Mouse (Mus musculus): ENCODE results near the gene Tsc22d3.
"Not testable (repeated sequence)": the region's sequence is repeated elsewhere in the genome, so short reads cannot be mapped to it uniquely, and the experiment has no call there.

The Tsc22d3 gene

DNA sequence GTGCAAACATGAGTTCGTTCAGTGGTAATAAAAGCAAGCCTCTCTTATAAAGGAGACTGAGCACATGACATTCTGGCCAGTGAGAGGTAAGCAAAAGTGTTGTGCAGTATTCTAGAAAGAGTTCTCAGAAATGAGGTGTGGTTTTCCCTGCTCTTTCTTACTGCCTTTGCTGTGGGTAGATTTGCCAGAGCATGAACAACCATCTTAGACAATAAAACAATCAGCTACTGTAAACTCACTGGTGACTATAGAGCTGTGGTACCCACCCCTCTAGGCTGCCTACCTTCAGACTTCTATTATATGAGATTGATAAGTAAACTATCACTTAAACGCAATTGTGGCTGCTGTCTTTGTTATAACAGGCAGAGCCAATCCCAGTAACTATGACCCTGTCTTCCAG, 69.1 kb downstream of the Tsc22d3 start:
- in situ Hi-C loops (cut with MboI, MseI), result no loop called here

DNA sequence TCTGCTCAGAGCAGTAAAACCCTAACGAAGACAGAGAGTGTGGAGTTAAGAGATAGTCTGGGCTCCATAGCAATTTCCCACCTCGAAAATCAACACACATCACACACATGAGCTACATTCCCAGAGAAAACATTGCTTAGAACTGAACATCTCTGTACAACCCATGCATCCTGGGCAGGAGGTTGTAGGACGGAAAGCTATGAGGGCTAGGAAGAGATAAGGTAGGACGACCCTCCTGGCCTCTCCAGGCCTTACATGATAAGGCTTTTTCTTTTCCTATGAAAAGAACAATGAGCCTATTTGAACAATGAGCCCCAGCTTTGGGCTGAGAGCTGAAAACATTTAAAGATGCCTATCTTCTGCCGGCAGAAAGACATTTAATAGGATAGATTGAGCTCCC, 69.8 kb downstream of the Tsc22d3 start:
- in situ Hi-C loops (cut with MboI, MseI), result no loop called here

DNA sequence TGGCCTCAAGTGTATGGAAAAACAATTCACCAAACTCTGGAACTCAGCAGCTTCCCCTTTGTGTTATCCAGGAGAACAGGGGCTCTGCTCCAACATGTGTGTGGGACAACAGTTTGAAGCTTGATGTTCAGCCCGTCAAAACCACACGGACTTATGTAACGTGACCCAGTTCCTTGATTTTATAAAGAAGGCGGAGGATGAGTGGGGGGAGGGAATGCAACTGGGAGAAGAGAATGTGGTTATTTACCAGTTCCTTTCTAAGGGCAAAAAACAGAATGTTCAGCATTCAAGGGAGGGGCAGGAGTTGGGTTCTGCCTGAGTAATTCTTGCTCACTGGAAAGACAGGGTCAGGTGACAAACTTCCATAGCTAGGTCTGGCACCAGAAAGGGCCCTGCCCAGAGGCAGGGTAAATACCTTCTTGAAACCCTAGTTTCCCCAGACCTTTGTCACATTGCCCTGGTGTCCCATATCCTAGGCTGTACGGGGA, 71.3 kb downstream of the Tsc22d3 start:
- in situ Hi-C loops (cut with MboI, MseI), result no loop called here

DNA sequence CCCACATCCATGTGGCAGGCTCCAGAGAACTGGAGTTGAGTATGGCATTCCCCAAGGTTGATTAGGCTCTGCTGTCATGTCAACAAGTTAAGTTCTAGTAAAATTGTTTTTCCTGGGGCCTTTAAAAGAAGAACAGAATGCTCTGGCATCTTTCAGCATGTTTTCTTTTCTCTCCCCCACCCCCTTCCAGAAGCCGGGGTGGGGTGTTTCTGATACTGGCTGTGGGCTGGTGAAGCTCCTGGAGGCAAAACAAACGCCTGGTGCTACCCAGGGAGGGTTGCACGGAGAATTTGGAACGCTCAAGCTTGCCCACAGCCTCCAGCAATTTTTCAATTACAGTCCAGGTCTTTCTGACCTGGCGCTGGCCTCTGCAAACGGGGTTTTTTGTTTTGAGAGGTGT, 73.2 kb downstream of the Tsc22d3 start:
- in situ Hi-C loops (cut with MboI, MseI), result no loop called here

DNA sequence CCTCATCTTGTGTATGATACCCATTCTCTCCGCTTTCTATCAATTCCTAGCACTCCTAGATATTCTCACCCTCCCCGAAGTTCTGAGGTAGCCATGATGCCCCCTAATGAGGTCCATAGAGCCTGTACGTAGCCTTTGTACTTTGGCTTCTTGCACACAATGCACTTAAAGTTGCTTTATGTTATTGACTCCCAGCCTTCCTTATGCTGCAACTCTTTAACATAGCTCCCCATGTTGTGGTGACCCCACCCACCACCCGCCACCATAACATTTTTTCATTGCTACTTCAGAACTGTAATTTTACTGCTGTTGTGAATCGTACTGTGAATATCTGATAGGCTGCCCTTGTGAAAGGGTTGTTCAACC, 74.2 kb downstream of the Tsc22d3 start:
- in situ Hi-C loops (cut with MboI, MseI), result no loop called here

DNA sequence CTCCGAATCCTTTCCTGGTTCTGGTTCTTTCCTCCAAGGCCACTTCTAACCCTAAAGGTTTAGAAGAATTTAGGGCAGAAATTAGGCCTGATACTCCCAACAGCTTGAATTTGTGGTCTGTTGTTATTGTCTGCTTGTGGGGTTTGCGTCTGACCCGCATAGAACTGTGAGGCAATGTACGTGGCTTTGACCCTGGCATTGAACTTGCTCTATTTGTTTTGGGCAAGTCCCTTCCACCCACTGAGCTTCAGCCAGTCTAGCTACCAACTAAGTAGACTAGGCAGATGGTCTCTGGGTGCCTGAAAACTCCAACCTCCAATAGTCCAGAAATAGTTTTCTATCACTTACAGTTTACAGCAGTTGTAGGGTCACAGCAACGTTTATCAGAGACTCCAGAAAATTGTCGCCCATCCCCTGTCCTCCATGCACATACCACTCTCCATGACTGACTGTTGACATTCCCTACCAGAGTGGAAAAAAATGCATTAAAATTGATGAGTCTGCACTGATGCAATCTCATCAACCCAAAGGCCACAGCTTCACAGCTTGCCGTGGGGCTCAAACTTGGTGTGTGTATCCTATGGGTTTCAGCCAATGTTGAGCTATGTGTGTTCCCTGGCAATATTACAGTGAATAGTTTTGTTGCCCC, 74.7 kb downstream of the Tsc22d3 start:
- in situ Hi-C loops (cut with MboI, MseI), result no loop called here

DNA sequence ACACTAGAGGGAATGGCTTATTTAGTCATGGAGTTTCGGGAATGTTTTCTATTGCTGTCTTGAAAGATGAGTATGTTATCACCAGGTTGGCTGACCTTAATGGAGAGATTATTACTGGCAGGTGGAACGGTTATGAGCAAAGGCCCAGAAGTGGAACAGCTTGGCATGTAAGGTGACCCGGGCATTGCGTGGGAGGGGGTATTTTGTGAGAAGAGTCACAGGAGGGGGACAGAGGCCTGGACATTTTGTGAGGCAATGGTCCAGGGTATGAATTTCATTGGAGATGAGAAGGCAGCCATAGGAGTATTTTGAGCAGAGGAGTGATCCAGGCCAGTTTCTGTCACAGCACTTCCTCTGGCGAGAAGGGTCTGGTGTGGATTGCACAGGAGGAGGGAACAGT, 76.2 kb downstream of the Tsc22d3 start:
- in situ Hi-C loops (cut with MboI, MseI), result no loop called here

DNA sequence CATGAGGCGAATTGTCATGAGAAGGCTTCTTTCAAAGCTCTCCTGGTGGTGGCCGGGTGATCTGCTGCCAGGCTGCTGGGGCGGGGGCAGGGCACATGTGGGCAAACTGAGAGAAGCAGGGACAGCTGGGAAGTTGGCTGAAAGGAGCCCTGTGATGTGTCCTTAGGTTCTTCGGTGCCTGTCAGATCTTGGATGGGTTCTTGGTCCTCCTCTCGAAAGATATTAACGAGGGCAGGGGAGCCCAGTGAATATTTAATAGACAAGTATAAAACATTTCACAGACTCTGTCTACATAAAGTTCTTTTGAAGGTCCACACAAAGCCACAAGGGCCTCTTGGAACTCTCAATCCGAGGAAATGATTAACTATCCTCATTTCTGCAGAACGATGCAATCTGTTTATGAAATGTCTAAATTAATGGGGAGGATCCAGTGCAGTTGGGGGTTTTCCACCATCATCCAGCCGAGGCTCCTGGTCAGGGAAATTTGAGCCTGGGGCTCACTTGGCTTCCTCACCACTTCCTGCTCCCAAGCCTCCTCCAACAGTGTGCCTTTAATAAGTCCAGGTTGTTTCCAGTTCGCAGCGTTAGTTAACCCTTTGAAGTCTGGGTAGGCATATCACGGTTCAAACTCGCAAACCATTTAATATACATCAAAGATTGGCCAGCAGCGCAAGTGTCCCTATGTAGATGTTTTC, 78.2 kb downstream of the Tsc22d3 start:
- in situ Hi-C loops (cut with MboI, MseI), result no loop called here

DNA sequence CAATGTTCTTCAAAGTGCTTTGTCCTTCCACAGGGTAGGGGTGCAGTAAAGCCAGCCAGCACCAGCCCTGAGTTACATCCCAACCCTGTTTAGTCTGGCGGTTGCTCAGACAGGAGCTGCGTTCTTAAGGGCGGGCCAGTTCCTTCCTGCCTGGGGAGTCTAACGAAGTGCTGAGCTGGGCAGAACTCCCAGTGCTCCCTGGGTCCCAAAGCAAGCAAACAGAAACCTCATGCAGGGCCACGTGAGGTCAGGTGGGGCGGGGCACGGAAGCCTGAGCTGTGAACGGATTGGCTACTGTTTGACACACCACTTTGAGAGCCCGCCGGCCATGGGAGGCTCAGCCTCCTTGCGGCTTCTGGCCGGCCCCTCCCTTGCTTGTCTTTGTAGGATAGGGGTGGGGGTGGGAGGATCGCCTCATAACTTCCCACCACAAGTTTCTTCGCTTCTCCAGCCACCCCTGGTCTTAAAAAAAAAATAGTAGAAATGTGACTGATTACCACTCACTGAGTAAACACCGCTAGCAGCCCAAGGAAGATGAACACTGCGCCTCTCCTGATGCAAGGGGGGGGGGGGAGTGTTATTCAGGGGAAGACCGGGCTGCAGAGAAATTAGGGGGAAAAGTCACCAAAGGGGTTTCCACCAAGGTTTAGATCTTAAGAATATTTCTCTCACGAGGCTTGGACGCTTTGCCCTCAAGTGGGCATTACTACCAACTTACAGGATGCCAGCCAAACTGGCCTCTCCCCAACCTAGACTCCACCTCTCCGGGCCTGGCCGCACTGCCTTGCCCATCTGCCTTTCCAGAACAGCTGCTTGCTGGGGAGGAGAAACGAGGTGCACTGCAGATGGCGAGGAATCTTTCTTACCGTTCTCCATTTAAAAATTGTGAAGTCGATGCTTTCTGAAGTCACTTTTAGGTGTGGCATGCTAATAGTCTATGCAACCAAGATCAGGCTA, 80.0 kb downstream of the Tsc22d3 start:
- in situ Hi-C loops (cut with MboI, MseI), result no loop called here

DNA sequence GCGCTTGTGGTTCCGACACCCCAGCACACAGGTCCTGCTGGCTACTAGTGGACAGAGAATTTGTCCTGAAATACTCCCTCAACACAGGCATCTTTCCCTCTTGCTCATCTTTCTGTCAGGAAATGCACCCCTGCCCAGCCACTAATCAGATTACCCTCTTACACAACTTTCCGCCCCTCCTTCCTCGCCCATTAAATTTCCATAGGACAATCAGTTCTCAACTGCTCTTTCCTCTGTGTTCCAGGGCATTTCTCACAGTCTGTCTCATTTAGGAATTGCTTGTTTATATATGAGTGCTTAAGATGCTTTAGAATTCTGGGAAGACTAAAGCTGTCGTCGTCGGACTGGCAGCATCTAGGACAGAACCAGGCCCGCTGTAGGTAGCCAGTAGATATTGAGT, 82.1 kb downstream of the Tsc22d3 start:
- in situ Hi-C loops (cut with MboI, MseI), result no loop called here

DNA sequence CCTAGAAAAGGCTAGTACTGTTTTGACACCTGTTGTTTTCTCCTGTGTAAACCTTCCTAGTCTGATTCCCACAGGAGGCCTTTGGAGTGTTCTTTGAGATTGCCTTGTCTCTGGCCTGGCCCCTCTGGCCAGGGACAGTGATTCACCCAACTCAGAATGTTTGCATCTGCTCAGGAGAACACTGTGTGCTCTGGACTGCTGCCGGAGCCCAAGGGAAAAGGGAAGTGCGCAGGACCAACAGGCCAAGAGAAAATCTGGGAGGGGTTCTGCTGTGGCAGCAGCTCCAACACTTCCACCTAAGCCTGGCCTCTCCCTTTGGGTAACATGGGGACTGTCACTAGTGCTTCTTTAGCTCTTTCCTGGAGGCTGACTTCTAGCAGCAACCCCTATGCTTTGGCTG, 87.1 kb downstream of the Tsc22d3 start:
- in situ Hi-C loops (cut with MboI, MseI), result no loop called here

DNA sequence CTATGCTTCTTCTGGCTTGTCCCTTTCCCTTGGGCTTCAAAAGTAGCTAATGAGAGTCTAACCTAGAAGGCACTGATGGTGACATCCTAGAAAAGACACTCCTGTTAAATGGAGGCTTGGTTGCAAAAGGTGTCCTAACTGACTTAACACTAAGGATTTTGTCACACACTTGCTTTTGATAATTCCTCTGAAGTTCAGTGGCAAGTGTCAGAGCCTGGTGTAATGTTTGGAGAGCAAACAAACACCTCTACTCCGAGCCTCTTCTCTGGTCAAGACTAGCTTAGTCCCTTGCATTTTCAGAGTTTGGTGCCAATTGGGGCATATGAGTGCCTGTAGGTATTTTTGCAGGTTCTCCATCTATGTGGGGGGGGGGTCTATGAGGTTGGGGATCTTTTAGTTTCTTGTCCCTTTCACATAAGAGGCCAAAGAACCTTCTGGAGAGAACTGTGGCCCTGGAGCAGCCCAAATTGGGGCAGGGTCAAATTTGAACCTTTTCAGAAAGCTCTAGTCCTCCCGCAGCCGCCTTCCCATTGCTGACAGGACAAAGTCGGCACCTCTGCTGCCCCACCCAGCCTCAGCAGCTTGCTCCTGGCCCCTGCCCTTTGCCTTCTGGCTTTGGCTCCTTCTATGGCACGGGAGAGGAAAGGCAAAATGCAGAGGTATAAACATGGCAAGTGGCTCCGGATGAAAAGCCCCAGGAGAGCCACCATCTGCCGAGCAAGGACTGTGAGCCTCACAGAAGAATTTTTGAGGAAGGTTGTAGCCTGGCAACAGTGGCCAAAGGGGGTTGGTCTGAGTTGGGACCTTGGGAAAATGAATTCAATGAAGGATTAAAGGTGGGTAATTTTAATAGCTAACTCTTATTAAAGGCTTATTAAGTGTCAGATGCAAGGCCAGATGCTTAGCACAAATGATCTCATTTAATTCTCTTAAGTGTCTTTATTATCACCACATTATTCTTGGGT, 88.5 kb downstream of the Tsc22d3 start:
- in situ Hi-C loops (cut with MboI, MseI), result no loop called here

DNA sequence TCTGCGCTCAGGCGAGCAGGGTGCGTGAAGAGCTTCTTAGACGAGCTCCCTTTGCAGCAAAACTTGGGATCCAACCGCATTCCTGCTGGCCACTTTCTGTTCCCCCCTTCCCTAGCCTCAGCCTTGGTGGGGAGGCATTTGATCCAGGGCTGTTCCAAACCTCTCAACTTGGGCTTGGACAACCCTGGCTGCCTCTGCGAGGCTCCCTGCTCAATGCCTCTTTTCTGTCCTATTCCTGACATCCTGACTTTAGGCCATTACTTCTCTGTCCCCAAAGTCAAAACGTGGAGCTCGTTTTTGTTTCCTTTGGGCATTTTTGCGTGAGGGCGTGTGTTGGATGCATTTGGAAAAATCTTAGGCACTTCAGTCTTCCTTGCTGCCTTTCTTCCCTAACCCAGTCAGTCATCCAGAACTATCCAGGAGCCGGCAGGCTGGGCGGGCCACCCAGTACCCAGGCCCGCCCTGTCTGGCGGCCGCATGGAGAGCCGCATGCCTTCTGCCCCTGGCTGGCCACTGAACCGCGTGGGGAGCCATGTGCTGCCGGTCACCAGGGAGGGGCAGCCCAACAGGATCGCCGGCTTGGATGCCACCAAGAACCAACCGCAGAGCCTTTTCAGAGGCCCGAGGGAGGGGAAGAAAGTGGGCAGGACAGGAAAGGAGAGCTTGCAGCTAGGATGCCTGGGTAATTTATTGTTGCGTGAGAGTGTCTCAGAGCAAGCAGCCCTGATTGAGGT, 89.6 kb downstream of the Tsc22d3 start:
- in situ Hi-C loops (cut with MboI, MseI), result no loop called here

DNA sequence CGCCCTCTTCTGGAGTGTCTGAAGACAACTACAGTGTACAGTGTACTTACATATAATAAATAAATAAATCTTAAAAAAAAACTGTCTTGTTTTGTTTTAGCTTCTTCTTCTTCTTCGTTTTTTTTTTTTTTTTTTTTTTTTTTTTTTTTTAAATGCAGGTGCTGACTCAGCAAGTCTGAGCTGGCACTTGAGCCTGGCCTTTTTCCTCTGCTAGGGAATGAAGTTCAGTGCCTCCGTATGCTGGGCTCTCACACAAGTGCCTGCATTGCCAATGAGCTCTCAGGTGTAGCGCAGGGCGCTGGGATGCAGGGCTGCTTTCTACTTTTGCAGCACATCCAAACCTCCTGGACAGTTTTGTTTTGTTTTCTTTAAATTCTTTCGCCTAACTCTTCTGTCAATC, 90.6 kb downstream of the Tsc22d3 start:
- in situ Hi-C loops (cut with MboI, MseI), result no loop called here

DNA sequence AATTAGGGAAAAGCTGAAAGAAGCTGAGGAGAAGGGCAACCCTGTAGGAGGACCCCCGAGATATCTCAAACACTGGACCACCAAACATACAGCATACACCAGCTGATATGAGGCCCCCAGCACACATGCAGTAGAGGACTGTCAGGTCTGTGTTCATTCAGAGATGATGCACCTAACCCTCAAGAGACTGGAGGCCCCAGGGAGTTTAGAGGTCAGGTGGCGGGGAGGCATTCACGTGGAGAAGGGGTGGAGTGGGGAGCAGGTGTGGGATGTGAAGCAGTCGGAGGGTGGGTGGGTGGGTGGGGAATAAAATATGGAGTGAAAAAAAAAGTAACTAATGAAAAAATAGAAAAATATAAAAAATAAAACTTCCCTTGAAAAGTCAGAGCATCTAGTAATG, 91.7 kb downstream of the Tsc22d3 start:
- in situ Hi-C loops (cut with MboI, MseI), result not testable (repeated sequence)

DNA sequence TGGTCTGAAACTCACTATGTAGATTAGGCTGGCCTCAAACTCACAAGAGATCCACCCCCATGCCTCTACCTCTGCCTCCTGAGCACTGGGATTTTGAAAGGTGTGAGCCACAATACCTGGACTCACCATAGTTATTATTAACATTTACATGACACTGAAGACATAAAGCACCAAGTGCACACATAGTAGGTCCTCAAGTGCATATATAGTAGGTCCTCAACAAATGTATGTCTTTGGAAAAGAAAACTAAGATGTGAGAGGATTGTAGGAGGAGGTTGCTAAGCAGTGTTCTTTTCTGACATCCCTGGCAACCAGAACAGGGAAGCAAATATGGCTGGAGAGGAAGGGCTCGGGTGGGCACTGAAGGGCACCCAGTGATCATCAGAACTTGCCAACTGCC, 93.1 kb downstream of the Tsc22d3 start:
- in situ Hi-C loops (cut with MboI, MseI), result no loop called here

DNA sequence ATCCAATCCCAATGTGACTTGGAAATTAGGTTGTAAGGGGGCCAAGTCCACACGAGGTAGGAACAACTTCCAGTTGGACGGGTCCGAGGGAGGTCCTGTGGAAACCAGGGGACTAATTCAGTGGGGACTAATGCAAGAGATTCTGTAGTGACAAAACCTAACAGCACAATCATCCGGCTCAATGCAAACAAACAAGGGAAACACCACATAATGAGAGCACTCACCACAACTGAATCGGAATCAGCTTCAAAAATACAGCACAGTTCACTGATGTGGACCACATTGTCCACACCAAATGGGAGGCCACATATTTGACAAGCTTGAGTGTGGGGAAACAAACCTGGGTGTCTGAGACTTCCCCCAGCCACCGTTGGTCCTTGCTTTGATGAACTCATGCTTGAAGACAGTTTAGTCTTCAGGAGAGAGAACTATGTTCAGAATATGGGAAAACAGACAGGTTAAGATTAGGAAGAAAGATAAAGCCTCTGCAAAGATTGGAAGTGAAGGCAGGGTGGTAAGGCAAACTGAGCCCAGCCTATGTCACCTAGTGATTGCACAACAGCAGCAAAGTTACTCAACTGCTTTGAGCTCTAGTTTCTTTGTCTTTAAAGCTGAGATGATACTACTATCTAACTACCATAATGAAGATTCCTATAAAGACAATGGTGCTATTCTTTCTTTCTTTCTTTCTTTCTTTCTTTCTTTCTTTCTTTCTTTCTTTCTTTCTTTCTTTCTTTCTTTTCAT, 93.9 kb downstream of the Tsc22d3 start:
- in situ Hi-C loops (cut with MboI, MseI), result no loop called here

DNA sequence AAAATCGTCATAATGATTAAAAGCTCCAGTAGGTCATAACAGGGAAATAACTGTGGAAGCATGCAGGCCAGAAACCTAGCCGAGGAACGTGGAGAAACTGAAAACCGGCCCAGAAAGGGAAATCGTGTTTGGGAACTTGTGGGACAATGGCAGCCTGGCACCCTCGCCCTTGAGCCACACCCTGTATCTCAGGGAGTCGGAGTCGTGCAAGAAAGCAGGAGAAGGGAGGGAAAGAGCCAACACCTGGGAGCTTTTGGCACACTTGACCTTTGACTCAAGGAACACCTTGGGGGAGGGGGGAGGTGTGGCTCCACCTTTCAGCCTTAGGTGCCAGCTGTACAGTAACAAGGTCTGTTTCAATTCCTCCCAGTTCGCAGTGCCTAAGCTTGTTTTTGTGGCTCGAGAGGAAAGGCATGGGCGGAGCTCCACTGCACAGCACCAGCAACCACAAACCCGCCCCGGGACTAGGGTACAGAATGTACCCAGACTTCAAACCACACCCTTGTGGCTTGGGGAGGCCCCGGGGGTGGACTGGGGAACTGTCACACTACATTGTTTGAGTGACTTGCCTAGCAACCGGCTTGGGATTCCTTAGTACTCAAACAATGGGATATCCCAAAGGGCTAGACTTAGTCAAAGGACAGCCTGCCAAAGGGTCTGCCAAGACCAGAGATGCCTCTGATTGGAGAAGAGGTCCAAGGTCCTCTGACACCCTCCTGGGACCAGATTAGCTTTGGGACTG, 94.8 kb downstream of the Tsc22d3 start:
- in situ Hi-C loops (cut with MboI, MseI), result no loop called here

DNA sequence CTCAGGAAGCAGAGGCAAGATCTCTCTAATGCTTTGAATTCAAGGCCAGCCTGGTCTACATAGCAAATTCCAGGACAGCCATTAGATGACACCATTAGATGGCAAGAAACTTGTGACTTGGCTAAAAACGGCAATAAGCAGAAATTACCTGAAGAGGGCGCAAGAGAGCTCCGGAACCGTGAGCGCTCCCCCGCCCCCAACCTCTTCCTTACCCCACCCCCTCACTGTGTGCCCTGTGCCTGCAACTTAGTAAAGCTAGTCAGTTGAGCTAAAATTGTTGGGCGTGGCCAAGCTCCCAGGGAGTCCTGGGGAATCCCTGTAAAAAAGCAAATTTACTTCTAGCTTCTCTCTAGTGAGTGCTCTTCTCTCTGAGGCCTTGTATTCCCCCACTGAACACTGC, 96.6 kb downstream of the Tsc22d3 start:
- in situ Hi-C loops (cut with MboI, MseI), result no loop called here
